Mouse (Mus musculus) embryonic facial prominence, embryonic 11.5 days (tissue): ENCODE measurements at regions not wholly inside any gene's neighbourhood (a gene's known extent, or its start where the extent isn't known, plus 50 kb on each side); places are given as distances from the start of the nearest gene placed in this dataset.

Source experiments
- ATAC-seq: fragments of 200-750 bp; cut with Nextera tagmentation; replicated peaks from 2 replicates; pipeline ENCODE4 v1.8.0; 2017; ENCODE audit warnings: low read depth; ENCODE audit not compliant: insufficient number of reproducible peaks, low FRiP score, low TSS enrichment
- DNase-seq: peaks from one replicate; pipeline ENCODE4 v3.0.0-alpha.2; 2015; ENCODE audit warnings: low spot score
- H3K27ac ChIP-seq: fragments of 300-500 bp; sonication (generic); replicated peaks from 2 replicates; pipeline ENCODE4 v1.5.1; 2014; ENCODE audit warnings: mild to moderate bottlenecking, low read depth, low read length, control low read depth
- H3K27me3 ChIP-seq: fragments of 300-500 bp; sonication (generic); 2 replicates; pipeline ENCODE4 v1.6.1; 2014; ENCODE audit warnings: mild to moderate bottlenecking, low read length, moderate library complexity, mixed read lengths; ENCODE audit not compliant: control insufficient read depth, insufficient read depth
- H3K36me3 ChIP-seq: fragments of 300-500 bp; sonication (generic); replicated peaks from 2 replicates; pipeline ENCODE4 v1.6.1; 2014; ENCODE audit warnings: low read depth, mild to moderate bottlenecking, low read length, moderate library complexity, mixed read lengths; ENCODE audit not compliant: control insufficient read depth, insufficient read depth
- H3K4me1 ChIP-seq: fragments of 300-500 bp; sonication (generic); 2 replicates; pipeline ENCODE4 v1.6.1; 2014; ENCODE audit warnings: low read length, mixed read lengths; ENCODE audit not compliant: control insufficient read depth, insufficient read depth
- H3K4me2 ChIP-seq: fragments of 300-500 bp; sonication (generic); 2 replicates; pipeline ENCODE4 v1.6.1; 2014; ENCODE audit warnings: low read depth, mild to moderate bottlenecking, control low read depth, low read length, moderate library complexity
- H3K4me3 ChIP-seq: fragments of 300-500 bp; sonication (generic); 2 replicates; pipeline ENCODE4 v1.5.1; 2014; ENCODE audit warnings: low read depth, low read length, control low read depth
- H3K9ac ChIP-seq: fragments of 300-500 bp; sonication (generic); replicated peaks from 2 replicates; pipeline ENCODE4 v1.6.1; 2014; ENCODE audit warnings: mild to moderate bottlenecking, control low read depth, low read length
- H3K9me3 ChIP-seq: fragments of 300-500 bp; sonication (generic); replicated peaks from 2 replicates; pipeline ENCODE4 v1.6.1; 2016; ENCODE audit warnings: mild to moderate bottlenecking, low read length, inconsistent platforms, mixed read lengths; ENCODE audit not compliant: control insufficient read depth
- WGBS: fragments of 180-500 bp; shearing (Covaris S2); extraction: QIAGEN DNeasy Blood & Tissue Kit; methylation state at CpG from one replicate; pipeline ENCODE4 v1.1.7; 2014; 5-methylcytosine and 5-hydroxymethylcytosine counted together

DNA sequence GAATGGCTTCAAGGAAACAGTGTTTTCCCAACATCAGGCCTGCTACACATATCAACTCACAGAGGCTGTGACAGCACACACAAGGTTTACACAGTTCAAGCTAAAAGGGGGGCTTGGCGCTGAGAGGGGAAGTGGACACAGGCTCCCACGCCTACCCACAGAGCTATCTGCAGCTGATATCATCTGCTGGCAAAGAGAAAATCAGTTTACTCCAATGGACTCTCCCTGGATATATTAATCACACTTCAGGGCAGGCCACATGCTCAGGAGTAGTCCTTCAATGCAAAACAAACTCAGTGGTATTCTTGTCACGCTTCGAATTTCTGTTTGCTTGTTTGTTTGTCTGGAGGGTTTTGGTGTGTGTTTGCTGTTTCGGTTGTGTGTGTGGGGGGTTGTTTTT, 67.3 kb upstream of the Ssr3 start:
- Histone ChIP-seq H3K9ac (no peak overlapping the region), H3K4me2 (no peak overlapping the region), H3K4me3 (no peak overlapping the region)

DNA sequence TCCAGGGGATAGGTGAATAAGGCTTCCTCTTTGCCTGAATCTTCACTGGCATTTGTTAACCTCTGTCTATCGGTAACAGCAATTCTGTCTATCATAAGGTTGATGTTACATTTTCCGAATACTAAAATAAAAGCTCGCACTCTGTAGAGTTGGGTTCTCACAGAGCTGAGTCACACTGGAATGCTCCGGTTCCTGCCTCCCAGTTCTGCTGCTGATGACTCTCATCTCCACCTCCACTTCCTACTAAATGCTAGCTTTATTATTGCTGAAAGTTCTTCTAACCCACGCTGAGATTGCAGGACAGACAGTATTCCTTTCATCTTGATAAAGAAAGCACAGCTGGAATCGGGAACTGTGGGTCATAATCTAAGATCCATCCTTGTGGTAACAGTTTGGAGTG, 65.5 kb upstream of the Ssr3 start:
- 81% methylated on average over 6 of the region's 6 CpGs for WGBS
- Histone ChIP-seq H3K27me3 (no peaks in the 10 kb centered on the region), H3K27ac (no peak overlapping the region), H3K4me2 (no peak overlapping the region), H3K9ac (no peak overlapping the region), H3K4me1 (no peaks in the 10 kb centered on the region), H3K36me3 (no peaks in the 10 kb centered on the region), H3K9me3 (no peaks in the 10 kb centered on the region), H3K4me3 (no peak overlapping the region)
- no peak for DNase-seq
- no peak for ATAC-seq

More for the DNA sequence above, 67.3 kb upstream of the Ssr3 start:
- ATAC-seq = no peak
- H3K4me1 ChIP-seq = no peaks in the 10 kb centered on the region
- no peaks in the 10 kb centered on the region for H3K27me3 ChIP-seq
- H3K27ac ChIP-seq = no peak overlapping the region
- no peaks in the 10 kb centered on the region for H3K36me3 ChIP-seq
- no peak for DNase-seq
- no peaks in the 10 kb centered on the region for H3K9me3 ChIP-seq
- 87% methylated on average over 5 of the region's 5 CpGs for WGBS

DNA sequence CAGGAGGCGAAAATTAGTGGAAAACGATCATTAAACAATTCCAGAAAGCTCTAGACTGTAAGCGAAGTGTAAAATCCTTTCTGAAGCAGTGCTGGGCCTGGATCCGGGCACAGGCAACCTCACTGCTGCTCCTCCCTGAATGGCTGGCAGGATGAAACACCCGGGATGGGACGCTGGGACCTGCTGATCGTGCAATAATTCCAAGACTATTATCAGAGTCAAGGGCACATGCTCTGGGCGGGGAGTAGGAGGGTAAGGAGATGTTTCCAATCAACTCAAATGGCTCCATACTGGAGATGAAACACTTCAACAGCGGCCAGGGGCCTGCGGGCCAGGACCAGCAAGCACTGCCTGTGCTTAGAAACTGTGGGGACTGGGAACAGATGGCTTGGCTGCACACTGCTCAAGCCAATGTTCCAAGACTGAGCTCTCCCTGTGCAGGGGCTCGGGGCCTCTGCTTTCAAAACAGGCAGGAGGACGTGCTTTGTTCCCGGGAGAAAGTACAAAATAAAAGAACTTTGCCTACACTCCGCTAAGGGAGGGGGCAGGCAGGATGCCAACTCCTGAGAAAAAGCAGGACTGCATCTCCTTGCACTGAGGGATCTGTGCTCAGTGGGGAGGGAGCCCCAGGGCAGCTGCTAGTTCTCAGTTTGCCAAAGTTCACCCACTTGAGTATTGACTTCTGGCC, 63.3 kb upstream of the Ssr3 start:
- no peaks in the 10 kb centered on the region for H3K4me1 ChIP-seq
- WGBS = 37% methylated on average over 14 of the region's 14 CpGs
- ATAC-seq (peak; percentile 95), DNase-seq (peak; percentile 68)
- peak overlapping the region; percentile 23 for H3K27ac ChIP-seq
- H3K9ac ChIP-seq = 0 out of 2 replicates have a peak overlapping the region, but pooled peaks have one; percentile 14
- no peaks in the 10 kb centered on the region for H3K9me3 ChIP-seq
- no peak overlapping the region for H3K4me3 ChIP-seq
- H3K4me2 ChIP-seq = no peak overlapping the region
- no peaks in the 10 kb centered on the region for H3K27me3 ChIP-seq
- H3K36me3 ChIP-seq = no peaks in the 10 kb centered on the region

DNA sequence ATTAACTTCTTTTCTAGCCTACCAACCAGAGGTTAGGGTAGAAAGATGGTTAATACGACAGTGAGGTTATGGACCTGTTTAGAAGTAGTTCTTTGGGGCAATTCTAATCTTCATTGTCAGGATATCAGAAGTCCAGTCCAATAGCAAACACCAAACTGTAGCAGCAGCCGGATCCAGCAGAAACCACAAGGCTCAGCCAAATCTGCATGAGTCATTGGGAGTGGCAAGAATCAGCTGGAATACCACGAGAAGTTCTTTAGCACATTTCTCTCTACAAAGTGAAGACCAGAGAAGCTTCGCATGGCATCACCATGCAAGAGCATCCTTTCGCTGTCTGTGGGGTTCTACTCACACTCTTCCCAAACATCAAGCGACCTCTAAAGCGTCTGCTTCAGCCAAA, 61.9 kb upstream of the Ssr3 start:
- WGBS = 96% methylated on average over 7 of the region's 7 CpGs
- Histone ChIP-seq H3K9ac (no peak overlapping the region), H3K27me3 (no peaks in the 10 kb centered on the region), H3K4me1 (no peaks in the 10 kb centered on the region), H3K36me3 (no peaks in the 10 kb centered on the region), H3K4me3 (no peak overlapping the region), H3K4me2 (no peak overlapping the region), H3K9me3 (no peaks in the 10 kb centered on the region), H3K27ac (no peak overlapping the region)
- DNase-seq (no peak), ATAC-seq (no peak)

DNA sequence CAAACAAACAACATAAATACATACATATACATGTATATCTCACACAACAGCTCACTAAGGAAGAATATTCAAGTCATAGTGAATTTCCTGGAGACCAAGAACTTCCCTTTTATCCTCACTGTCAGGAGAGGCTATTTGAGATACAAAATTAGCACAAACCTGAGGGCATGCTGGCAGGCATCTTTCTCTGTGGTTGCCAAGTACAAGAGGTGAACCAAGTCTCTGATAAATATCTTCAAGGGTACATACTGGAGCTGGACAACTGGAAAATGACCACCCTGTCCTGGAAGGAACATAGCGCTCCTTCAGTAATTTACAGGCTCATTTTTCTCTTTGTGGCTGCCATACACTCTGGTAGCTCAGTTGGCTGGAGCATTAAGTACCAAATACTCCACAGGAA, 56.8 kb upstream of the Ssr3 start:
- Histone ChIP-seq H3K27ac (no peak overlapping the region), H3K9ac (no peak overlapping the region), H3K4me1 (no peaks in the 10 kb centered on the region), H3K4me3 (no peak overlapping the region), H3K4me2 (no peak overlapping the region), H3K36me3 (no peaks in the 10 kb centered on the region), H3K27me3 (no peaks in the 10 kb centered on the region), H3K9me3 (no peaks in the 10 kb centered on the region)
- DNase-seq = no peak
- ATAC-seq = no peak
- WGBS = 94% methylated on average over 1 of the region's 1 CpGs

DNA sequence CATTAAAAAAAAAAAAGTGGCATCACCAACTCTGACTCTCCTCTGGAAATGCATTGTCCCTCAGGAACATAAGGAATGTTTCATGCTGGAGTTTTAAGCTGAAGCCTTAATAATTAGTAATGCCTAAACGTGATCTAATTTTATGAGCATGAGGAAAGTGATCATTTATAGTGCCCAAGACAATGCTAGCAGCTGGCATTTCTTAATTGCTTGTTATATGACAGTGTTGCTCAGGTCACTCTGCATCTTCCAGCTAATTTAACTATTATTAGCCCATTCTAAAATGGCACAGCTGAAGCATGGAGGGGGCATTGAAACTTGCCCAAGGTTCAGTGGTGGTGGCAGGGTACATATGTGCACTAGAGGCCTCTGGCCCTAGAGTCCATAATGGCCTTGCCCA, 51.3 kb upstream of the Ssr3 start:
- Histone ChIP-seq H3K4me1 (peaks cover 2% of the 10 kb centered on the region; the same call in 1 of the 2 replicates), H3K27me3 (no peaks in the 10 kb centered on the region), H3K27ac (no peak overlapping the region), H3K36me3 (no peaks in the 10 kb centered on the region), H3K4me3 (no peak overlapping the region), H3K9ac (no peak overlapping the region), H3K9me3 (no peaks in the 10 kb centered on the region), H3K4me2 (no peak overlapping the region)
- DNase-seq (no peak), ATAC-seq (no peak)
- WGBS = 63% methylated on average over 1 of the region's 1 CpGs

DNA sequence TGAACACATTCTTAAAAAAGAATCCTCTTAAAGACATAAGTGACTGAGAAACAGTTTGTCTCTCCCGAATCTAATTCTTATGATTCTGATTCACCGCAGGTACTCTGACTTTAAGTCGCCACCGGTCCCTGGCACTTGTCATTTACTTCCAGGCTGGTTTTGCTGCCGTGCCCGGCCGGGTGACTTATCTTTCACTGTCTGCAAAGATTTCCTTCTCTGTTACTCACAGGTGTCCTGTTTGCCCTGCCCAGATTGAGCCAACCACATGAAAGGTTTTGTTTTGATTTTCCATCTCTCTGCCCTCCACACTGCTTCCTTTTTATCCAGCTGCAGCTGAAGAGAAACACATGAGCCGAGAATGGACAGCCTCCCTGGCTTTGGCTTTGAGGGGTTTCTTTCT, 50.5 kb upstream of the Ssr3 start:
- DNase-seq = no peak
- 58% methylated on average over 8 of the region's 8 CpGs for WGBS

DNA sequence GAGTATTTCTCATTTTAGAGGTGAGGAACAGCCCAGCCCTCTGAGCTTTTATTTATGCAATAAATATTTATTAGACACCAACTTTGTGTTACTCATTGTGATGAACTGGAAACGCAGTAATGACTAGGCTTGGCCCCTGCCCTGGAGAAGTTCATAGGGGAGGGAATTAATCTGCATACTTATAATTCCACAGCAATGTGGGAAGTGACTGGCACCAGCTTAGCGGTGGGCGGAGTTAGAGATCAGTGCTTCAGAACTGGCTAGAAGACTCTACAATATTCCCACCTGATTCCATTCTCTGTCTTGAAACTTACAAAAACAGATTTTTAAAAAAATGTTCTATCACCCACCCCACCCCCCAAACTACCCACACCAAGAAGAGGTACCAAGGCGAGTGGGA, 49.8 kb upstream of the Ssr3 start:
- Histone ChIP-seq H3K36me3 (no peaks in the 10 kb centered on the region), H3K27ac (no peak overlapping the region), H3K4me1 (peaks cover 2% of the 10 kb centered on the region; the same call in 1 of the 2 replicates), H3K9ac (no peak overlapping the region), H3K9me3 (no peaks in the 10 kb centered on the region), H3K4me2 (no peak overlapping the region), H3K4me3 (no peak overlapping the region), H3K27me3 (no peaks in the 10 kb centered on the region)
- 78% methylated on average over 4 of the region's 4 CpGs for WGBS
- no peak for ATAC-seq
- DNase-seq = no peak

More for the DNA sequence above, 50.5 kb upstream of the Ssr3 start:
- ATAC-seq = no peak
- peaks cover 2% of the 10 kb centered on the region; the same call in 1 of the 2 replicates for H3K4me1 ChIP-seq
- no peaks in the 10 kb centered on the region for H3K9me3 ChIP-seq
- no peaks in the 10 kb centered on the region for H3K27me3 ChIP-seq
- H3K36me3 ChIP-seq = no peaks in the 10 kb centered on the region
- no peak overlapping the region for H3K4me2 ChIP-seq
- H3K4me3 ChIP-seq = no peak overlapping the region
- H3K27ac ChIP-seq = no peak overlapping the region
- no peak overlapping the region for H3K9ac ChIP-seq
